Mouse (Mus musculus) embryonic stem cell, embryonic (primary cell): ENCODE measurements around the gene Tmem119.

Experiments used
- CTCF ChIA-PET, 4 experiments: fragments of 300-600 bp in 2 of 4; fragments of 350-600 bp in 2 of 4; sonication (Branson Sonifier 250); formaldehyde crosslinking; loops; one replicate each; lab custom pipeline; 2022; ENCODE audit warnings: inconsistent platforms in 2 of 4; lab: Charles Lee
- POLR2A ChIA-PET, 4 experiments: fragments of 300-600 bp in 2 of 4; fragments of 350-600 bp in 2 of 4; sonication (Branson Sonifier 250); formaldehyde crosslinking; loops; one replicate each; lab custom pipeline; 2022; ENCODE audit warnings: antibody characterized with exemption in 4 of 4, inconsistent platforms in 1 of 4; lab: Charles Lee

Gene Tmem119

DNA sequence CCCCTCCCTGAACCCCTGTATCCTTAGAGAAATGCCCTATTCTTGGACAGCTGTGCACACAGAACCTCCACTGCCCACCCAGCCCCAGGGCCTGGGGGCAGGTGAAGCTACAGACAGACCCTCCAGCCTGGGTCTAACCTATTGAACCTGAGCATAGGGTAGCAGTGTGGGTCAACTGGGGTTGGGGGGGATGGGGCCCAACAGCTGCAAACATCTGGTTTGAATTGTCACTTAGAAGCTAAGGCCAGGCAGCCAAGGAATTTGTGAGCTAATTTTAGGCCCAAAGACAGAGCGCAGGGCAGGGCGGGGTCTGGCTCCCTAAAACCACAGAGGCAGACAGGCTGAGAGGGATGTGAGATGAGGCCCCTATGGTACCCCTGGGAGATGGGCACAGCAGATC, 7.9 kb upstream of the Tmem119 start:
- ChIA-PET POLR2A (interaction anchor here in 2 of 4 experiments (0.5 to 0.9 kb wide), 3 partner anchors 19 to 227 kb away, joined by 3 read pairs; no protein-coding TSS in a partner anchor), CTCF (interaction anchor here in 3 of 4 experiments (1.0 to 1.3 kb wide), 5 partner anchors 10 to 76 kb away, joined by 3 to 4 read pairs (median 3); no protein-coding TSS in a partner anchor)

- CTCF ChIA-PET: interaction anchor here in 2 of 4 experiments (1.0 to 1.3 kb wide), 3 partner anchors 11 to 76 kb away, joined by 3 to 4 read pairs (median 3); no protein-coding TSS in a partner anchor
- POLR2A ChIA-PET: interaction anchor here in 2 of 4 experiments (0.5 to 0.9 kb wide), 2 partner anchors 19 to 227 kb away, joined by 3 read pairs; no protein-coding TSS in a partner anchor
Measured at GRCm38 (mm10) chr5:113807712-113808111, 7.4 kb upstream of the Tmem119 start.

DNA sequence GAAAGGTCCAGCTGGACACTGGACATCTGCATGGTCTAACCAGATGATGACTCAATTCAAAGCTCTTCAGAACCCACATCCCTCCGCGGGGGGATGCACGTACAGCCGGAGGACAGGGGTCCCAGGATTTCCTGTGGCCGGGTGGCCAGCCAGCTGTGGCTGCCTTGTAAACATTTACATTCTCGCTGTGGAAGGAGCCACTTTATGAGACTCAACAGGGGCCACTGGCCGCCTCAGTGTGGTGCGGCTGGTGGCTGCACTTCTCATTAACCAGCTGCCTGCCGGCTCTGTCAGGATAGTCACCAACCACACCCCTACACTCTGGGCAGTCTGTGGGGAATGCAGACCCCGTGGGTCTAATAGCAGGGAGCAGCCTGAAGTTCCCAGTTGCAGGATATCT, 6.1 kb upstream of the Tmem119 start:
- ChIA-PET CTCF (interaction anchor here in 1 of 4 experiments (1.0 to 1.5 kb wide), 2 partner anchors 32 to 38 kb away, joined by 3 to 4 read pairs; no protein-coding TSS in a partner anchor), POLR2A (interaction anchor here in 1 of 4 experiments (0.5 kb wide), 1 partner anchor 456 kb away, joined by 3 read pairs; no protein-coding TSS in a partner anchor)

DNA sequence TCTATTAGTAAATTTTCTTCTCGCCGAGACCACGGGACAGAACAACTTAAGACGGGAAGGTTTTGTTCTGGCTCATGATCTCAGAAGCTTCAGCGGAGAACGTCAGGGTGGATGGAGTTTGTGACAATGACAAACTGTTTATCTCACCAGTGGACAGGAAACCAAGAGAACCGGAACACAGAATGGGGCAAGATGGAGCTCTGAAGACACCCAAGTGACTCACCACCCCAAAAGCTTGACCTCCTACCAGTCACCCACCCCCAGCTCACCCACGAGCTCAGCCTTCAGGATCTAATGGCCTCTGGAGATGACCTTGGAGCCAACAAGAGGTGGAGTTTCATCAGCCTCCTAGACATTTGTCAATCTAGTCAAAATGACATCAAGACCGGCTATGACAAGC, 5.0 kb upstream of the Tmem119 start:
- ChIA-PET POLR2A (interaction anchor here in 2 of 4 experiments (0.6 to 1.3 kb wide), 4 partner anchors 10 to 326 kb away, joined by 3 to 4 read pairs (median 3); no protein-coding TSS in a partner anchor), CTCF (interaction anchor here in 2 of 4 experiments (0.8 to 1.5 kb wide), 7 partner anchors 8 to 39 kb away, joined by 3 to 5 read pairs (median 4); partner anchors contain the start of genes Iscu (in 1 of the 2) and Sart3 (in 1 of the 2))

GRCm38 (mm10) chr5:113804395-113804966, 4.2 kb upstream of the Tmem119 start:
- ChIA-PET CTCF (interaction anchor here in 2 of 4 experiments (0.6 to 1.1 kb wide), 5 partner anchors 9 to 290 kb away, joined by 3 to 4 read pairs (median 3); partner anchors contain the start of genes Iscu (in 1 of the 2) and Sart3 (in 1 of the 2)), POLR2A (interaction anchor here in 2 of 4 experiments (0.5 to 1.3 kb wide), 3 partner anchors 9 to 31 kb away, joined by 3 to 8 read pairs (median 3); no protein-coding TSS in a partner anchor)

DNA sequence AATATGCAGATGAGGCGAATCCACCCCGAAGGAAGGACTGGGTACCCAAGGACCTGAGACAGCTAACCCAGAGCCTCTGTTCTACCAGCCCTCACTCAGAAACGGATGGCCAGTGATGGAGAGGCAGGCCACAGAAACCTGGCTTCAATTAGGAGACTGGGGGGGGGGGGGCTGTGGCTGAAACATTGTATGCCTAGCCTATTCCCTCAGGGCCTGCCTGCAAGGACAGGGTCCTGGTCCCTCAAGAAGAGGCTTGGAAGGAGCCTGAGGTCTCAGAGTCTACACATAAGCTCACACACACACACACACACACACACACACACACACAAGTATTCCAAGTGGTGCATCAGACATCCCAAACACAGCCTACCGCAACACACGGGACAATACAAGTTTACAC, 625 bp downstream of the Tmem119 start:
- POLR2A ChIA-PET: interaction anchor here in 3 of 4 experiments (0.6 to 1.9 kb wide), 16 partner anchors 9 to 672 kb away, joined by 3 to 12 read pairs (median 3); no protein-coding TSS in a partner anchor
- CTCF ChIA-PET: interaction anchor here (0.5 to 2.2 kb wide), 22 partner anchors 11 to 734 kb away, joined by 3 to 12 read pairs (median 4); partner anchors contain the start of gene Coro1c (in 1 of the 4)

DNA sequence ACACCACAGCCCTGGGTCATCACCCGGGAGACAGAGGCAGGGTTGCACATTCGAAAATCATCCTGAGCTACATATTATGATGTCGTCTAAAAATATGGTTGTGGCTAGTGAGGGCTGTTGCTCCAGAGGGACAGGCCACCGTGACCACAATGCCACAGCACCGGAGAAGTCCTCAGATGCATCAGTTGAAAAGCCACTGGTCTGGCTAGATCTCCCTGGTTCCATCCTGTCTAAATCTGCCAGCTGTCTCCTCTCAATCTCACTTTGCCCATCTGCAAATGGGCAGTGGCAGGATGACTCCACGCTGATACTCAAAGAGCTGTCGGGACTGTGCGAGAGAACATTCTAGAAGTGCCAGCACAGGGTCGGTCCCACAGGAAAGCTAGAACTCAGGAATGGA, 1.8 kb downstream of the Tmem119 start:
- POLR2A ChIA-PET: interaction anchor here in 2 of 4 experiments (0.7 to 1.3 kb wide), 2 partner anchors 119 to 149 kb away, joined by 3 to 8 read pairs; no protein-coding TSS in a partner anchor
- CTCF ChIA-PET: interaction anchor here in 2 of 4 experiments (0.5 to 1.2 kb wide), 3 partner anchors 25 to 114 kb away, joined by 3 to 4 read pairs (median 3); no protein-coding TSS in a partner anchor

DNA sequence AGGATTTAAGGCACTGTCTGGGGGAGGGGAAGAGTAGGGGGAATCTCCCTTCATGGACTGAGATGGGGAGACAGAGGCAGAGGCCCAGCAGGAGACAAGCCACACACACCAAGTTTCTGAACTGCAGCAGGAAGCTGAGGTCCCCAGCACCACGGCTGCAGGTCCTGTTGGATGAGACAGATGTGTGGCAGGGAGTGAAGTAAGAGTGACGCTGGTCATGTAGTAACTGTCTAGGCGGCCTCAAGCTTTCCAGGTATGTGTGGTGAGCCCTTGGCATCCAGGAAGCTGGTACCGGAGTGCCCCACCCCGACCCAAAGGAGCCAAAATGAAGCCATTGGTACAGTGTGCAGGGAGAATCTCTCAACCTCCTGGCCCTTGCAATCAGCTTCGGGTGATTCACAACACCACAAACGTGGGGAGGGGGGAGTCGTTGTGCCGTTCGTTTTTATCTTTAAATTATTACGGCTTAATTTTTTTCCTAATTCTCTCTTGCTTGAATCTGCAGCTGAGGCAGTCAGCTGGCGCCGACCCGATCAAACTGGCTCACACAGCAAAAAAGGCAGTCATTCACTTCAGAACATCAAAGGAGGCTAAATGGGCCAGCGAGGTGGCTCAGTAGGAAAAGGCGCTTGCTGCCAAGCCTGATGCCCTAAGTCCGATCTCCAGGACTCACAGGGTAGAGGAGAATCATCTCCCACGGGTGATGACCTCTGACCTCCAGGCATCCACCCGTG, 3.0 kb downstream of the Tmem119 start:
- ChIA-PET POLR2A (interaction anchor here in 3 of 4 experiments (0.6 to 4.6 kb wide), 9 partner anchors 14 to 1244 kb away, joined by 3 to 22 read pairs (median 3); partner anchors contain the start of genes Coro1c (in 1 of the 3), Iscu (in 1 of the 3) and Sart3 (in 1 of the 3)), CTCF (interaction anchor here in 3 of 4 experiments (0.7 to 1.2 kb wide), 6 partner anchors 14 to 250 kb away, joined by 3 read pairs; partner anchors contain the start of genes Iscu (in 1 of the 3) and Sart3 (in 1 of the 3))

- ChIA-PET CTCF (interaction anchor here (0.5 to 1.3 kb wide), 9 partner anchors 15 to 250 kb away, joined by 3 read pairs; partner anchors contain the start of genes Iscu (in 2 of the 4) and Sart3 (in 1 of the 4)), POLR2A (interaction anchor here in 3 of 4 experiments (0.6 to 4.6 kb wide), 10 partner anchors 18 to 144 kb away, joined by 3 to 22 read pairs (median 3); partner anchors contain the start of genes Iscu (in 2 of the 3), Coro1c (in 1 of the 3) and Sart3 (in 1 of the 3))
Measured at GRCm38 (mm10) chr5:113796401-113797148, 3.7 kb downstream of the Tmem119 start.

- CTCF ChIA-PET: interaction anchor here in 2 of 4 experiments (0.6 to 1.0 kb wide), 2 partner anchors 10 to 18 kb away, joined by 3 to 4 read pairs; no protein-coding TSS in a partner anchor
- POLR2A ChIA-PET: no interaction called here
Measured at GRCm38 (mm10) chr5:113791197-113792095, 8.9 kb downstream of the Tmem119 start.

DNA sequence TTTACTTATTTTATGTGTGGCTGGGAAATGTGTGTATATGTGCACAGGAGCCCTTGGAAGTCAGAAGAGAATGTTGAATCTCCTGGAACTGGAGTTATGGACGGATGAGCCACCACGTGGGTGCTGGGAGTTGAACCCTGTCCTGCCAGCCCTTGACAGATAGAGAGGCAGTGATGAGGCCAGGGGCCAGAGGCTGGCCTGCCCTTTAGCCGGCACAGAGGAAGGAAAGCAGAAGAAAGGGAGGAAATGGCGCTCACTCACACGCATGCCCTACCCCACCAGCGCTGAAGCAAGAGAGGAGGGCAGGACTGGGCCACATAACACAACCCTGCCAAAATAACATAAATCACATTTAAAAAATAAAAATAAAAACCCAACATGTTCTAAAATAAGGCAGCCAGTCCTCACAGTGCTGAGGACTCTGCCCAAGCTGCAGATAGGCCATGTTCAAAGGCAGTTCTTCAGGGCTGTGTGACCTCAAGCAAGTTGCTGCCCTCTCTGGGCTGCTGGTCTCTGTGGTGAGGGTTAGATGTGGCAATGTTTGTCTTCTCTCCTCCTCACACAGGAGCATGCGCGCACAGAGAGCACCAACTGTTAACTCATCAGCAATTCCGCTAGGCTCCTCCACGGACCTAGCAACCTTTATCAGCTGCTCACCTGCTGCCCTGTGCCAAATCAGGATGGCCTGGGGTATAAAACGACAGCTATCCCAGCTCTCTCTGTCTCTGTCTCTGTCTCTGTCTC, 9.7 kb downstream of the Tmem119 start:
- POLR2A ChIA-PET: interaction anchor here in 1 of 4 experiments (0.5 kb wide), 1 partner anchor 9 kb away, joined by 3 read pairs; the partner anchor contains the start of gene Tmem119
- CTCF ChIA-PET: interaction anchor here in 2 of 4 experiments (0.6 to 1.0 kb wide), 2 partner anchors 9 to 17 kb away, joined by 3 to 4 read pairs; no protein-coding TSS in a partner anchor

DNA sequence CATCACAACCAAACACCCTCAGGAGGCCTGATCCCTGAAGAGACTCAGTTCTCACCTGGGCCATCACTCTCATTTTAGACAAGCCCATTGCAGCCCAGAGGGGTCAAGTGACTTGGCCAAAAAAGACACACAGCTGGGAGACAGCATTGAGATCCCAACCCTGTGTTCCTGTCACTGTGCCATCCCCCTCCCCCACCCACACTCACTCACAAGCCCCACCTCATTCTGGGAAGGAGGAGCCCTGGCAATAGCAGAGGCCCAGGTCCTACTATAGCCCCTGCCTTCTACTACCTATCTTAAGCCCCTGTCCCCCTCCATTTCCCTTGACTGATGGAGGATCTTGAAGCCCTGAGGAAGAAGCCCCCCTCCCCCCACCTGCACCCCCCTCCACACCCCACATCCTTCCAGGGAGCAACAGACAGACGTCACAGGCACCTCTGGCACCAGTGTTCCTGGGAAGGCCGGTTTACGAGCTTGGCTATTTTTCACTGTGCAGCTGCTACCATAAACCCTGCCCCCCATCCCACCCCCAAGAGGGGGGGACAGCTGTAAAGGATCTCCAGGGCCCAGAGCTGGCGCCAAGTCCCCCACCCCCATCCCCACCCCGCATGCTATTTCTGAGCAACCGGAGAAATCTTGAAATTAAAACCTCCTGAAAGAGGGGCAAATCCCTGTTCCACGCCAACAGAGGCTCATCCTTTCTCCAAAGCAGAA, 11.1 kb downstream of the Tmem119 start:
- CTCF ChIA-PET: interaction anchor here in 2 of 4 experiments (0.7 to 1.2 kb wide), 4 partner anchors 11 to 416 kb away, joined by 3 read pairs; partner anchors contain the start of genes Iscu (in 1 of the 2), Sart3 (in 1 of the 2) and Tmem119 (in 1 of the 2)
- POLR2A ChIA-PET: interaction anchor here in 3 of 4 experiments (0.5 to 2.1 kb wide), 8 partner anchors 11 to 271 kb away, joined by 3 to 6 read pairs (median 3); partner anchors contain the start of genes Iscu (in 1 of the 3), Sart3 (in 1 of the 3) and Tmem119 (in 1 of the 3)

- ChIA-PET CTCF (interaction anchor here in 2 of 4 experiments (0.6 to 1.2 kb wide), 5 partner anchors 12 to 415 kb away, joined by 3 to 6 read pairs (median 3); partner anchors contain the start of genes Iscu (in 1 of the 2), Sart3 (in 1 of the 2) and Tmem119 (in 1 of the 2)), POLR2A (interaction anchor here in 3 of 4 experiments (0.6 to 2.1 kb wide), 8 partner anchors 11 to 255 kb away, joined by 3 to 6 read pairs (median 3); partner anchors contain the start of genes Iscu (in 1 of the 3), Sart3 (in 1 of the 3) and Tmem119 (in 1 of the 3))
Measured at GRCm38 (mm10) chr5:113788645-113789044, 11.7 kb downstream of the Tmem119 start.

- ChIA-PET CTCF (interaction anchor here in 1 of 4 experiments (1.5 kb wide), 1 partner anchor 39 kb away, joined by 3 read pairs; no protein-coding TSS in a partner anchor), POLR2A (interaction anchor here in 1 of 4 experiments (1.4 kb wide), 1 partner anchor 13 kb away, joined by 4 read pairs; the partner anchor contains the start of gene Tmem119)
Measured at GRCm38 (mm10) chr5:113786985-113787384, 13.3 kb downstream of the Tmem119 start.
